Mouse (Mus musculus): ENCODE measurements around the gene Ppy.

DNA sequence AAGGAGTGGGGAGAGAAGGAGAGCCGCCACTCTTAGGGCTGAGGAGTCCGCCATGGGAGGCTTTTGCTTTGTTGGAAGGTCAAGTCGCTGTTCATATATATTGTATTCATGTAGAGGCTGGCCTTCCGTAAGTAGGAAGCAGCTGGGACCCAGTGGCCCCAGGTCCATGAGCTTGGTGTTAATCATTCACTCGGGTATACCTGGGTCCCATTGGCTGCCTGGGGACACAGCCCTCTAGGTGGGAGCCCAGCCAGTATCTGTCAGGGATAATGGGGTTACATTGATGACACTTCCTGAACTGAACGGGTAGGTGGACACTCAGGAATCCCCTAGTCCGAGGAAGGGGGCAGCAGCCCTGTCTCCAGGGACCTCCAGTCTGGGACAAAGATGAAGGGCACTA is 41.2 kb upstream of the Ppy start:
- TF ChIP-seq CTCF (IDR thresholded peaks at IDR 0.05; ENCODE audit: low read depth) = no peak
- no peak for TF ChIP-seq EP300 (IDR thresholded peaks at IDR 0.05; ENCODE audit: low read depth)
